Mouse (Mus musculus) thymus, adult 2 months (tissue): ENCODE results near the gene Slc39a11.

Experiments
- CTCF ChIP-seq: fragments of 200-500 bp; IDR thresholded peaks from 2 replicates; pipeline ENCODE4 v1.5.1; 2012; ENCODE audit warnings: mild to moderate bottlenecking, control low read depth, low read length, moderate library complexity, borderline replicate concordance; ENCODE audit not compliant: control insufficient read depth, poor library complexity, insufficient read depth; ENCODE audit errors: extremely low read depth
- POLR2A ChIP-seq: fragments of 200-500 bp; IDR thresholded peaks from 2 replicates; pipeline ENCODE4 v1.6.1; 2012; ENCODE audit warnings: mild to moderate bottlenecking, low read length, control low read depth, moderate library complexity; ENCODE audit not compliant: control insufficient read depth, poor library complexity, insufficient read depth; ENCODE audit errors: extremely low read depth

DNA sequence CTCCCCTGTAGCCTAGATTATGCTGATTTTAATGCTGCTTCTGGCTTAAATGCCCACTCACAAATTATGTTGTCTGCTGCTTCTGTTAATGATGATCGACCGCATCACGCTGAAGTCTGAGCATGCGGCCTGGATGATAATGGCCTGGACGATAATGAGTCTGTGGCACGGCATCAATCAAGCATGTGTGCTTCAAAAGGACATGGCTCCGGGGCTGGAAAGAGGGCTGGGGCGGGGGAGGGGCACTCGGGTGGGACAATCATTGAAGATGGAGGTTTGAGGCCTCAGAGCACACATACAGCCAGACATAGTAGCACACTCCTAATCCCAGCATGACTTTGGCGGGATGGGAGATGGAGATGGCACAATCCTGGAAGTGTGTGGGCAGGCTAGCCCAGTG, 350.4 kb downstream of the Slc39a11 start:
- TF ChIP-seq CTCF (no peak), POLR2A (no peak)
